Mouse (Mus musculus) liver, adult 2 months (tissue): ENCODE data around the gene Lexm.

Source experiments
- CTCF ChIP-seq: fragments of 200-500 bp; IDR thresholded peaks from 2 replicates; pipeline ENCODE4 v1.5.1; 2011; ENCODE audit warnings: low read depth, low read length, control low read depth
- POLR2A ChIP-seq: fragments of 200-500 bp; IDR thresholded peaks from 2 replicates; pipeline ENCODE4 v1.6.1; 2011; ENCODE audit warnings: low read length, control low read depth; ENCODE audit not compliant: insufficient read depth; ENCODE audit errors: extremely low read depth

- TF ChIP-seq POLR2A (no peak), CTCF (no peak)
Measured at GRCm38 (mm10) chr4:106564161-106564560, 52.9 kb downstream of the Lexm start.
